Mouse (Mus musculus): ENCODE measurements at regions not wholly inside any gene's neighbourhood (a gene's known extent, or its start where the extent isn't known, plus 50 kb on each side); places are given as distances from the start of the nearest gene placed in this dataset.

- no peak for DNase-seq
These were observed 56.5 kb upstream of the Grin2b start for GRCm38 (mm10) chr6:136229791-136230190.

GRCm38 (mm10) chr6:136235473-136235872, 62.2 kb upstream of the Grin2b start:
- no peak for DNase-seq

- no peak for DNase-seq
These were observed 65.7 kb upstream of the Grin2b start for GRCm38 (mm10) chr6:136238989-136239388.

- DNase-seq = no peak
These were observed 66.1 kb upstream of the Grin2b start for GRCm38 (mm10) chr6:136239416-136239815.

- no peak for DNase-seq
These were observed 68.4 kb upstream of the Grin2b start for GRCm38 (mm10) chr6:136241574-136242311.

GRCm38 (mm10) chr6:136244895-136245294, 71.6 kb upstream of the Grin2b start:
- DNase-seq = no peak

- no peak for DNase-seq
These were observed 71.4 kb upstream of the Gm8994 start for GRCm38 (mm10) chr6:136255726-136256512.

GRCm38 (mm10) chr6:136275742-136276141, 51.6 kb upstream of the Gm8994 start:
- DNase-seq = no peak

GRCm38 (mm10) chr6:136276771-136277170, 50.6 kb upstream of the Gm8994 start:
- DNase-seq = peak; percentile 2

Data from adrenal gland, adult 2 months (tissue).